Mouse (Mus musculus): Measurements from ENCODE around the gene Orai3. TPM values are rescaled to one million over a fixed set of nuclear protein-coding genes. Genes with fewer than 3 reads are reported as not detected.
"Not testable (repeated sequence)": the region's sequence is repeated elsewhere in the genome, so short reads cannot be mapped to it uniquely, and the experiment has no call there.

The Orai3 gene
- total and polyA plus RNA-seq, 3 experiments = 37.5 to 47.2 TPM; not detected in 1

DNA sequence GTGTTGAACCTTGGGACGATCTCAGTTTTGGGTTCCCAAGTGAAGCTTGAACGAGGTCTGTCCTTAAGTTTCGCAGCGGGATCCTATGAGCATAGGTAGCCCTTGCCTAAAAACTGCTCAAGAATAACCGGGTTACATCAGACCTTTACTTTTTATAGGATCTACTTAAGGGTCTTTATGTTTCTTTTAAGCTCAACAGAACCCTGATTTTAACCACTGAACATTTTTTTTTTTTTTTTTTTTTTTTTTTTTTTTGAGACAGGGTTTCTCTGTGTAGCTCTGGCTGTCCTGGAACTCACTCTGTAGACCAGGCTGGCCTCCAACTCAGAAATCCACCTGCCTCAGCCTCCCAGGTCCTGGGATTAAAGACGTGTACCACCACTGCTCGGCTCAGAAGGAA lies 6.2 kb downstream of the Orai3 start:
- not testable (repeated sequence) for DNase-seq (ENCODE audit: low read depth, low spot score); H3K27me3 ChIP-seq (ENCODE audit: control insufficient read depth in 1 of 2, insufficient read depth in 2 of 2, low read length in 2 of 2); H3K9me3 ChIP-seq (replicated peaks; ENCODE audit: insufficient read depth, low read length)
- Histone ChIP-seq H3K79me2 (ENCODE audit: control insufficient read depth, insufficient read depth, low read length, poor library complexity) (peaks cover 21% of the 10 kb centered on the region), H3K9ac (ENCODE audit: control insufficient read depth, low read depth, low read length, poor library complexity, severe bottlenecking) (peak overlapping the region; percentile 95), H3K27ac (ENCODE audit: control insufficient read depth, low read depth, low read length) (peak overlapping the region; percentile 87), H3K4me1 (ENCODE audit: control insufficient read depth in 1 of 2, insufficient read depth in 2 of 2, low read length in 2 of 2) (peaks cover 0 to 21% of the 10 kb centered on the region in 2 experiments; a peak in 3 of 4 replicates), H3K4me3 (ENCODE audit: control insufficient read depth in 1 of 2, insufficient read depth in 1 of 2, low read depth in 2 of 2, low read length in 2 of 2) (peak overlapping the region; percentile 59 to 83), H3K36me3 (ENCODE audit: control insufficient read depth in 1 of 2, insufficient read depth in 2 of 2, low read length in 2 of 2) (peaks cover 16 to 39% of the 10 kb centered on the region in 2 experiments)
- TF ChIP-seq ZNF384 (IDR thresholded peaks at IDR 0.05; ENCODE audit: low read depth, low read length) = peak; percentile 59

DNA sequence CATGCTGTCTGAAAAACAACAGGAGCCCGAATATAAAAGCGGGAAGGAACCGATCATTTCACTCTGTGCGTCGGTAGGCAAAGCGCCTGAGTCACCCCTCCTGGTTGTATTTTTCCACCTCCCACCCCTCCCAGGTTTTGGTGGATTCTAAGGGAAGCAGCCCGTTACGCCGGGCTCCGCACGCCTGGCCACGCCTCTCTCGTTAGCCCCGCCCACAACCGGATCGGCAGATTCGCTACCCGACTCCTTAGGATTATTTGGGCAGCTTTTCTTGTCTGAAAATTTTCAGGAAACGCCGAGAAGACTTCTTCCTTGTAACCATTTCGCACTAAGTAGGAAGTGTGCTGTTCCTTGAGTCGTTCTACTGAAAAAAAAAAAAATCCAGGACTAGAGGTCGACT lies 6.8 kb downstream of the Orai3 start, which contains the start of gene Setd1a:
Gene Setd1a, plus strand, starts transcription at position 245 of the 400 bp plus-strand sequence.
- Histone ChIP-seq H3K9ac (ENCODE audit: control insufficient read depth, low read depth, low read length, poor library complexity, severe bottlenecking) (peak within 1 kb of the TSS; percentile 95), H3K9me3 (replicated peaks; ENCODE audit: insufficient read depth, low read length) (no peaks in the 10 kb centered on the region)

DNA sequence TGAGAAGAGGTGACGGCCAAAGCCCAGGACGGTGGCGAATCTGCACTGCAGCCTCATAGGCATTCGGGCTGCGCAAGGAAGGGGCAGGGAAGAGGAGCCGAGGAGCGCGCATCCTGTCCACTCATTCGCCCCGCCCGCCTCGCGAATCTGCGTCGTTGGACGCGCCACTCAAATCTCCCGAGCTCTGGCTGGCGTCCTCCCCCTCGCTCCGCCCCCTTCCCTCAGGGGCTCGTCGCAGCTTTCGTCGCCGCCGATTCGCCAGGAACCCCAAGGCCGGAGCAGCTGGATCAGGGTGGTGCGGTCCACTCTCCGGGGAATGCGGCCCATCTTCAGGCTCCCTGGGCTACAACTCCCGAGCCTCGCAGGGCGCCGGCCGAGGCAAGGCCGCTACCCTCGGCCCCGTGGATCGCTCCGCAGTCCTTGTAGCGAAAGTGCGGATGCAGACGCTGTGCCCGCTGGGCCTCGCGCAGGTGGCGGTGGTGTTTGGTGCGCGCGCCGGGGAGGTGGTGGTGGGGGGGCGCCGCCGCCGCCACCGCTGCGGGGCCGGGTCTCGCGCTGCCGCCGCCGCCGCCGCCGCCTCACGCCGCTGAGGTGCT lies 7.4 kb downstream of the Orai3 start:
- Histone ChIP-seq H3K4me1 (ENCODE audit: control insufficient read depth in 1 of 2, insufficient read depth in 2 of 2, low read length in 2 of 2) (peaks cover 0 to 12% of the 10 kb centered on the region in 2 experiments; a peak in 3 of 4 replicates), H3K36me3 (ENCODE audit: control insufficient read depth in 1 of 2, insufficient read depth in 2 of 2, low read length in 2 of 2) (peaks cover 23 to 30% of the 10 kb centered on the region in 2 experiments), H3K4me3 (ENCODE audit: control insufficient read depth in 1 of 2, insufficient read depth in 1 of 2, low read depth in 2 of 2, low read length in 2 of 2) (peak overlapping the region; percentile 59 to 83), H3K9ac (ENCODE audit: control insufficient read depth, low read depth, low read length, poor library complexity, severe bottlenecking) (peak overlapping the region; percentile 95), H3K9me3 (replicated peaks; ENCODE audit: insufficient read depth, low read length) (no peaks in the 10 kb centered on the region), H3K27me3 (ENCODE audit: control insufficient read depth in 1 of 2, insufficient read depth in 2 of 2, low read length in 2 of 2) (no peaks in the 10 kb centered on the region), H3K27ac (ENCODE audit: control insufficient read depth, low read depth, low read length) (peak overlapping the region; percentile 87), H3K79me2 (ENCODE audit: control insufficient read depth, insufficient read depth, low read length, poor library complexity) (peaks cover 19% of the 10 kb centered on the region)
- peak; percentile 98 for DNase-seq (ENCODE audit: low read depth, low spot score)
- peak in 1 of 2 experiments; percentile 40; a peak in 2 of 4 replicates for TF ChIP-seq POLR2A (IDR thresholded peaks at IDR 0.05; ENCODE audit: control insufficient read depth in 1 of 2, insufficient read depth in 1 of 2, low read depth in 1 of 2, low read length in 2 of 2, poor library complexity in 1 of 2)
- no peak for TF ChIP-seq GABPA (IDR thresholded peaks at IDR 0.05; ENCODE audit: low read depth, low read length)
- TF ChIP-seq ZNF384 (IDR thresholded peaks at IDR 0.05; ENCODE audit: low read depth, low read length) = peak; percentile 3; the same call in 1 of the 2 replicates
- peak; percentile 45; the same call in 1 of the 2 replicates for TF ChIP-seq ZMIZ1 (IDR thresholded peaks at IDR 0.05; ENCODE audit: low read depth, low read length)
- no peak; the same call in none of the 2 replicates for TF ChIP-seq KAT2A (conservative IDR thresholded peaks at IDR 0.05; ENCODE audit: low read depth, low read length)
- TF ChIP-seq MAX (IDR thresholded peaks at IDR 0.05; ENCODE audit: low read length) = peak; percentile 2; the same call in 1 of the 2 replicates
- no peak for TF ChIP-seq TAL1 (IDR thresholded peaks at IDR 0.05; ENCODE audit: low read length)
- 0 out of 2 replicates have a peak, but pooled peaks have one; percentile 19 for TF ChIP-seq MYC (IDR thresholded peaks at IDR 0.05; ENCODE audit: low read depth, low read length)
- TF ChIP-seq CHD2 (IDR thresholded peaks at IDR 0.05; ENCODE audit: low read length) = peak; percentile 42; the same call in 1 of the 2 replicates
- TF ChIP-seq USF2 (IDR thresholded peaks at IDR 0.05; ENCODE audit: borderline replicate concordance in 1 of 2, insufficient read depth in 1 of 2, low read depth in 1 of 2, low read length in 2 of 2) = no peak
- 0 out of 2 replicates have a peak, but pooled peaks have one; percentile 4 for TF ChIP-seq USF1 (IDR thresholded peaks at IDR 0.05; ENCODE audit: low read depth, low read length)
- no peak for TF ChIP-seq CTCF (IDR thresholded peaks at IDR 0.05 in 2 of 3, conservative IDR thresholded peaks at IDR 0.05 in 1 of 3; ENCODE audit: control insufficient read depth in 1 of 3, insufficient read depth in 1 of 3, low read depth in 2 of 3, low read length in 3 of 3, poor library complexity in 1 of 3, severe bottlenecking in 1 of 3)
- peak; percentile 38 for TF ChIP-seq NELFE (IDR thresholded peaks at IDR 0.05; ENCODE audit: low read depth, low read length)
- no peak; the same call in none of the 2 replicates for TF ChIP-seq HCFC1 (IDR thresholded peaks at IDR 0.05; ENCODE audit: low read depth, low read length)
- TF ChIP-seq MAZ (IDR thresholded peaks at IDR 0.05; ENCODE audit: low read depth, low read length) = peak; percentile 92
- TF ChIP-seq GATA1 (IDR thresholded peaks at IDR 0.05; ENCODE audit: low read depth, low read length) = no peak
- no peak for TF ChIP-seq EP300 (IDR thresholded peaks at IDR 0.05; ENCODE audit: low read depth in 1 of 2, low read length in 2 of 2)
- TF ChIP-seq UBTF (IDR thresholded peaks at IDR 0.05; ENCODE audit: borderline replicate concordance, insufficient read depth, low read depth, low read length) = no peak

More for the DNA sequence above, 6.8 kb downstream of the Orai3 start, which contains the start of gene Setd1a:
- peaks cover 0 to 15% of the 10 kb centered on the region in 2 experiments; a peak in 3 of 4 replicates for H3K4me1 ChIP-seq (ENCODE audit: control insufficient read depth in 1 of 2, insufficient read depth in 2 of 2, low read length in 2 of 2)
- H3K27ac ChIP-seq (ENCODE audit: control insufficient read depth, low read depth, low read length) = peak within 1 kb of the TSS; percentile 87
- TF ChIP-seq UBTF (IDR thresholded peaks at IDR 0.05; ENCODE audit: borderline replicate concordance, insufficient read depth, low read depth, low read length) = no peak
- TF ChIP-seq NELFE (IDR thresholded peaks at IDR 0.05; ENCODE audit: low read depth, low read length) = peak; percentile 36
- 0 out of 2 replicates have a peak, but pooled peaks have one; percentile 11 for TF ChIP-seq SIN3A (IDR thresholded peaks at IDR 0.05; ENCODE audit: low read length)
- TF ChIP-seq ETS1 (IDR thresholded peaks at IDR 0.05; ENCODE audit: low read depth, low read length) = no peak
- TF ChIP-seq ZC3H11A (IDR thresholded peaks at IDR 0.05; ENCODE audit: low read depth, low read length) = peak; percentile 66
- TF ChIP-seq ZNF384 (IDR thresholded peaks at IDR 0.05; ENCODE audit: low read depth, low read length) = peak; percentile 44; the same call in 1 of the 2 replicates
- peak; percentile 18; the same call in 1 of the 2 replicates for TF ChIP-seq ELF1 (IDR thresholded peaks at IDR 0.05; ENCODE audit: low read depth, low read length)
- TF ChIP-seq POLR2A (IDR thresholded peaks at IDR 0.05; ENCODE audit: control insufficient read depth in 1 of 2, insufficient read depth in 1 of 2, low read depth in 1 of 2, low read length in 2 of 2, poor library complexity in 1 of 2) = peak in 1 of 2 experiments; percentile 59; a peak in 2 of 4 replicates
- TF ChIP-seq E2F4 (IDR thresholded peaks at IDR 0.05; ENCODE audit: borderline replicate concordance, low read depth, low read length) = 0 out of 2 replicates have a peak, but pooled peaks have one; percentile 16
- no peak for TF ChIP-seq RCOR1 (IDR thresholded peaks at IDR 0.05; ENCODE audit: low read depth, low read length)
- 0 out of 2 replicates have a peak, but pooled peaks have one; percentile 38 for TF ChIP-seq ZMIZ1 (IDR thresholded peaks at IDR 0.05; ENCODE audit: low read depth, low read length)
- TF ChIP-seq TBP (IDR thresholded peaks at IDR 0.05; ENCODE audit: low read depth, low read length) = 0 out of 2 replicates have a peak, but pooled peaks have one; percentile 20
- peak within 1 kb of the TSS; percentile 59 to 83 for H3K4me3 ChIP-seq (ENCODE audit: control insufficient read depth in 1 of 2, insufficient read depth in 1 of 2, low read depth in 2 of 2, low read length in 2 of 2)
- peaks cover 18 to 34% of the 10 kb centered on the region in 2 experiments for H3K36me3 ChIP-seq (ENCODE audit: control insufficient read depth in 1 of 2, insufficient read depth in 2 of 2, low read length in 2 of 2)
- peak; percentile 88 for DNase-seq (ENCODE audit: low read depth, low spot score)
- H3K27me3 ChIP-seq (ENCODE audit: control insufficient read depth in 1 of 2, insufficient read depth in 2 of 2, low read length in 2 of 2) = no peaks in the 10 kb centered on the region
- H3K79me2 ChIP-seq (ENCODE audit: control insufficient read depth, insufficient read depth, low read length, poor library complexity) = peaks cover 19% of the 10 kb centered on the region
